Mouse (Mus musculus): Measurements from ENCODE around the gene Klhl10. TPM values are rescaled to one million over a fixed set of nuclear protein-coding genes. Genes with fewer than 3 reads are reported as not detected.

The Klhl10 gene
- polyA plus RNA-seq (2014; fragmentation: Nextera tagmentation; extraction: Ambion mirVana): 0.93 and 1.0 TPM in 2 replicates

- Histone ChIP-seq H3K4me3 (ENCODE audit: low read depth, low read length) (peak within 1 kb of the TSS; percentile 92), H3K27ac (replicated peaks; ENCODE audit: low read depth, low read length) (peak within 1 kb of the TSS; percentile 10; the same call in 1 of the 2 replicates), H3K36me3 (ENCODE audit: control insufficient read depth, insufficient read depth, low read length) (peaks cover 4% of the 10 kb centered on the region), H3K27me3 (ENCODE audit: control insufficient read depth, insufficient read depth, low read length) (no peaks in the 10 kb centered on the region), H3K9me3 (ENCODE audit: control insufficient read depth, low read length) (no peaks in the 10 kb centered on the region), H3K9ac (ENCODE audit: low read length) (peak within 1 kb of the TSS; percentile 93), H3K4me1 (ENCODE audit: control insufficient read depth, insufficient read depth, low read length) (peaks cover 3% of the 10 kb centered on the region; the same call in 1 of the 2 replicates), H3K4me2 (ENCODE audit: low read depth, severe bottlenecking) (peak within 1 kb of the TSS; percentile 67)
- no peak for DNase-seq (ENCODE audit: low spot score)
- ATAC-seq (ENCODE audit: insufficient number of reproducible peaks, low FRiP score, low TSS enrichment, low read depth): no peak
- 88% methylated on average over 8 of the region's 8 CpGs for WGBS
Observed at GRCm38 (mm10) chr11:100441797-100442196, at the start of gene Klhl10, which contains the start of gene Nt5c3b. TSS of gene Klhl10 (plus strand) at chr11:100441917. TSS of gene Nt5c3b (minus strand) at chr11:100441808.

- no peaks in the 10 kb centered on the region for H3K36me3 ChIP-seq (ENCODE audit: control insufficient read depth, insufficient read depth, low read length)
- no peaks in the 10 kb centered on the region for H3K9me3 ChIP-seq (ENCODE audit: control insufficient read depth, low read length)
- peaks cover 13% of the 10 kb centered on the region for H3K4me1 ChIP-seq (ENCODE audit: control insufficient read depth, insufficient read depth, low read length)
- H3K27me3 ChIP-seq (ENCODE audit: control insufficient read depth, insufficient read depth, low read length): no peaks in the 10 kb centered on the region
- no peak overlapping the region for H3K27ac ChIP-seq (replicated peaks; ENCODE audit: low read depth, low read length)
- no peak for DNase-seq (ENCODE audit: low spot score)
- H3K9ac ChIP-seq (ENCODE audit: low read length): no peak overlapping the region
- ATAC-seq (ENCODE audit: insufficient number of reproducible peaks, low FRiP score, low TSS enrichment, low read depth): no peak
- H3K4me2 ChIP-seq (ENCODE audit: low read depth, severe bottlenecking): no peak overlapping the region
- WGBS: 81% methylated on average over 5 of the region's 5 CpGs
- no peak overlapping the region for H3K4me3 ChIP-seq (ENCODE audit: low read depth, low read length)
Observed at GRCm38 (mm10) chr11:100392958-100393357, 48.8 kb upstream of the Klhl10 start.

- no peak overlapping the region for H3K4me2 ChIP-seq (ENCODE audit: low read depth, severe bottlenecking)
- H3K27ac ChIP-seq (replicated peaks; ENCODE audit: low read depth, low read length): no peak overlapping the region
- no peaks in the 10 kb centered on the region for H3K27me3 ChIP-seq (ENCODE audit: control insufficient read depth, insufficient read depth, low read length)
- no peaks in the 10 kb centered on the region for H3K36me3 ChIP-seq (ENCODE audit: control insufficient read depth, insufficient read depth, low read length)
- no peak for ATAC-seq (ENCODE audit: insufficient number of reproducible peaks, low FRiP score, low TSS enrichment, low read depth)
- H3K9ac ChIP-seq (ENCODE audit: low read length): no peak overlapping the region
- H3K4me3 ChIP-seq (ENCODE audit: low read depth, low read length): no peak overlapping the region
- no peaks in the 10 kb centered on the region for H3K9me3 ChIP-seq (ENCODE audit: control insufficient read depth, low read length)
- WGBS: 71% methylated on average over 7 of the region's 7 CpGs
- no peak for DNase-seq (ENCODE audit: low spot score)
- peaks cover 6% of the 10 kb centered on the region; the same call in 1 of the 2 replicates for H3K4me1 ChIP-seq (ENCODE audit: control insufficient read depth, insufficient read depth, low read length)
Observed at GRCm38 (mm10) chr11:100393733-100394132, 48.0 kb upstream of the Klhl10 start.

- WGBS: 55% methylated on average over 5 of the region's 5 CpGs
- H3K4me1 ChIP-seq (ENCODE audit: control insufficient read depth, insufficient read depth, low read length): peaks cover 5% of the 10 kb centered on the region; the same call in 1 of the 2 replicates
- H3K9ac ChIP-seq (ENCODE audit: low read length): no peak overlapping the region
- peak overlapping the region; percentile 0; the same call in 1 of the 2 replicates for H3K4me3 ChIP-seq (ENCODE audit: low read depth, low read length)
- H3K4me2 ChIP-seq (ENCODE audit: low read depth, severe bottlenecking): peak overlapping the region; percentile 7; the same call in 1 of the 2 replicates
- H3K9me3 ChIP-seq (ENCODE audit: control insufficient read depth, low read length): no peaks in the 10 kb centered on the region
- DNase-seq (ENCODE audit: low spot score) (no peak), ATAC-seq (ENCODE audit: insufficient number of reproducible peaks, low FRiP score, low TSS enrichment, low read depth) (no peak)
- no peaks in the 10 kb centered on the region for H3K36me3 ChIP-seq (ENCODE audit: control insufficient read depth, insufficient read depth, low read length)
- no peaks in the 10 kb centered on the region for H3K27me3 ChIP-seq (ENCODE audit: control insufficient read depth, insufficient read depth, low read length)
- no peak overlapping the region for H3K27ac ChIP-seq (replicated peaks; ENCODE audit: low read depth, low read length)
Observed at GRCm38 (mm10) chr11:100394353-100395074, 47.2 kb upstream of the Klhl10 start.

GRCm38 (mm10) chr11:100395200-100395599, 46.5 kb upstream of the Klhl10 start:
- ATAC-seq (ENCODE audit: insufficient number of reproducible peaks, low FRiP score, low TSS enrichment, low read depth) (no peak), DNase-seq (ENCODE audit: low spot score) (no peak)
- H3K27ac ChIP-seq (replicated peaks; ENCODE audit: low read depth, low read length): no peak overlapping the region
- no peak overlapping the region for H3K9ac ChIP-seq (ENCODE audit: low read length)
- H3K27me3 ChIP-seq (ENCODE audit: control insufficient read depth, insufficient read depth, low read length): no peaks in the 10 kb centered on the region
- 37% methylated on average over 11 of the region's 11 CpGs for WGBS
- H3K9me3 ChIP-seq (ENCODE audit: control insufficient read depth, low read length): no peaks in the 10 kb centered on the region
- peak overlapping the region; percentile 7; the same call in 1 of the 2 replicates for H3K4me2 ChIP-seq (ENCODE audit: low read depth, severe bottlenecking)
- H3K4me3 ChIP-seq (ENCODE audit: low read depth, low read length): peak overlapping the region; percentile 0; the same call in 1 of the 2 replicates
- peaks cover 5% of the 10 kb centered on the region; the same call in 1 of the 2 replicates for H3K4me1 ChIP-seq (ENCODE audit: control insufficient read depth, insufficient read depth, low read length)
- no peaks in the 10 kb centered on the region for H3K36me3 ChIP-seq (ENCODE audit: control insufficient read depth, insufficient read depth, low read length)

- Histone ChIP-seq H3K27me3 (ENCODE audit: control insufficient read depth, insufficient read depth, low read length) (no peaks in the 10 kb centered on the region), H3K4me3 (ENCODE audit: low read depth, low read length) (peak overlapping the region; percentile 48), H3K27ac (replicated peaks; ENCODE audit: low read depth, low read length) (no peak overlapping the region), H3K9ac (ENCODE audit: low read length) (no peak overlapping the region), H3K4me1 (ENCODE audit: control insufficient read depth, insufficient read depth, low read length) (peaks cover 5% of the 10 kb centered on the region; the same call in 1 of the 2 replicates), H3K4me2 (ENCODE audit: low read depth, severe bottlenecking) (peak overlapping the region; percentile 64), H3K36me3 (ENCODE audit: control insufficient read depth, insufficient read depth, low read length) (no peaks in the 10 kb centered on the region), H3K9me3 (ENCODE audit: control insufficient read depth, low read length) (no peaks in the 10 kb centered on the region)
- 44% methylated on average over 17 of the region's 17 CpGs for WGBS
- ATAC-seq (ENCODE audit: insufficient number of reproducible peaks, low FRiP score, low TSS enrichment, low read depth) (no peak), DNase-seq (ENCODE audit: low spot score) (no peak)
Observed at GRCm38 (mm10) chr11:100395861-100396631, 45.7 kb upstream of the Klhl10 start.

GRCm38 (mm10) chr11:100396886-100397599, 44.7 kb upstream of the Klhl10 start:
- WGBS: 4% methylated on average over 42 of the region's 42 CpGs
- ATAC-seq (ENCODE audit: insufficient number of reproducible peaks, low FRiP score, low TSS enrichment, low read depth): peak; percentile 50; the same call in 1 of the 2 replicates
- H3K27me3 ChIP-seq (ENCODE audit: control insufficient read depth, insufficient read depth, low read length): no peaks in the 10 kb centered on the region

More at GRCm38 (mm10) chr11:100396886-100397599, 44.7 kb upstream of the Klhl10 start:
- peaks cover 5% of the 10 kb centered on the region; the same call in 1 of the 2 replicates for H3K4me1 ChIP-seq (ENCODE audit: control insufficient read depth, insufficient read depth, low read length)
- no peaks in the 10 kb centered on the region for H3K9me3 ChIP-seq (ENCODE audit: control insufficient read depth, low read length)
- peak overlapping the region; percentile 64 for H3K9ac ChIP-seq (ENCODE audit: low read length)
- peak overlapping the region; percentile 64 for H3K4me2 ChIP-seq (ENCODE audit: low read depth, severe bottlenecking)
- H3K36me3 ChIP-seq (ENCODE audit: control insufficient read depth, insufficient read depth, low read length): no peaks in the 10 kb centered on the region
- peak overlapping the region; percentile 48 for H3K4me3 ChIP-seq (ENCODE audit: low read depth, low read length)
- peak; percentile 47 for DNase-seq (ENCODE audit: low spot score)
- no peak overlapping the region for H3K27ac ChIP-seq (replicated peaks; ENCODE audit: low read depth, low read length)
